Mouse (Mus musculus): ENCODE measurements around the gene Lce1c. TPM values are rescaled to one million over a fixed set of nuclear protein-coding genes. Genes with fewer than 3 reads are reported as not detected.
"Not testable (repeated sequence)": the region's sequence is repeated elsewhere in the genome, so short reads cannot be mapped to it uniquely, and the experiment has no call there.

Lce1c gene
- total RNA-seq (2021): not detected
- long read RNA-seq: 0 reads

DNA sequence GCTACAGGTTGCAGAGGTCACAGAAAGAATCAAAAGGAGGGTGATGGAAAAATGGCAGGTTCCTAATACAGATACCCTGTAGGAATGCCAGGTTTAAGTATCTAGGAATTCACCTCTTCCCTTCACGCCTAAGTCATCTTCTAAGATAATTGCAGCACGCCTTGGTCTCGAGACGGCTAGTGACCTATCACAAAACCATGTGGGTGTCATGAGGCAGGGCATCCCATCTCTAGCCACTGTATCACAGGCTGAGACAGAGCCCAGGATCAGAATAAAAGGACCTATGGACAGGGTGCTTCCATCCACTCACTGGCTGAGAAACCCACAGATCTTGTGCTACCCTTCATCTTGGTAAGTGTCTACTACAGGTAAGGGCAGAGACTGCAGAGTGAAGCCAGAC, at the start of gene Lce1c:
Gene Lce1c (plus strand): TSS at position 301 of the 400 bp plus-strand sequence.
- no peak for DNase-seq (ENCODE audit: low spot score in 2 of 2)

DNA sequence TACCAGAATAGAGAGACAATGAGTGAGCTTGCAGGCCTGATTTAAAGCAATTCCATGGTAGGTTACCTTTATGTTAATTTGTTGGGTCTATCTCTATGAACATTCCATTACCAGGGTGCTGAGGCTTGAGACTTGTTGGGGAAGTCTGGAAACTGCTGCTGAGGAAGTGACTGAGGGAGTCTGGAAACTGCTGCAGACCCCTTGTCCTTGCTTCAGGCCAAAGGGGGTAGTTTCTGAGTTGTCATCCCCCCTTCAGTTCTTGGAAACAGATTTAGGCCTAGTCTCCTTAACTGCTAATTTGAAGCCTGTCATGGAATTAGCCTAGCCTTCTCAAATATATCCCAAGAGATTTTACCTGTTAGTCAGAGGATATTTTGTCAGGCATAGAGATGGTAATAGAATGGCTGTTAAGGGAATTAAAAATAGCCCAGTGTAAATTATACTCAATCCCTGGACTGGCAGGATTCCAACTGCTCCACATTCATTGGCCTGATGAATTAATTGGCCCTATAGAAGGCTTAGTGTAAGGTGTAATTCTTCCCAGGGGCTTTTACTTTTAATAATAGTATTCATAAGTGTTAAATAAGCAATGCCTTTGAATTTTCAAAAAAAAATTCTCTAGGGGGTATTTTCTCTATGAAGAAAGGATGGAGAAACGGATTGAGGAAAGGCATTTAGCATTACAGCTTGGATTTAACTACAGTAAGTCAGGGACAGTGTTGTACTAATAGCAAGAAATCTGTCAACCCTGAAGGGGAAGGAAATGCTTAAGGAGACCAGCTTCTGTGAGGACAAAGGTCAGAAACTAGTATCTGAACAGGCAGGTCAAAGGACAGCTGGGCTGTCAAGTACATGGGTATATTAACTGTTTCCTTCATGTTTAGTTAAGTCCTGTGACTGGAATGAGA, 41.0 kb upstream of the Lce1c start:
- DNase-seq (ENCODE audit: low spot score in 2 of 2): no peak

DNA sequence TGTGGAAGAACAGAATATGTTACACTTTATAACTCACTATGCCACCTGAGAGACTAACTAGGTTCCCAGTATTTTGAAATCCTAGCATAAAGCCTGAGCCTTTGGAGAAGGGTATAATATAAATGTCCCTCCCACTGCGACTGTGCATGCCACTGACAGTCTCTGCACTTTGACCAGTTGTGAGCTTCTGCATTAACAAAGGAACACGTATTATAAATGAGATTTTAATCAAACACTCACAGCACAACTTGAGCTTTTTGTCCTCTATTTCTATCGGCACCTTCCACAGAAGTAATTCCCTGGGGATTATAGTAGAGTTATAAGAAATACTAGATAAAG, 40.4 kb upstream of the Lce1c start:
- no peak for DNase-seq (ENCODE audit: low spot score in 2 of 2)

DNA sequence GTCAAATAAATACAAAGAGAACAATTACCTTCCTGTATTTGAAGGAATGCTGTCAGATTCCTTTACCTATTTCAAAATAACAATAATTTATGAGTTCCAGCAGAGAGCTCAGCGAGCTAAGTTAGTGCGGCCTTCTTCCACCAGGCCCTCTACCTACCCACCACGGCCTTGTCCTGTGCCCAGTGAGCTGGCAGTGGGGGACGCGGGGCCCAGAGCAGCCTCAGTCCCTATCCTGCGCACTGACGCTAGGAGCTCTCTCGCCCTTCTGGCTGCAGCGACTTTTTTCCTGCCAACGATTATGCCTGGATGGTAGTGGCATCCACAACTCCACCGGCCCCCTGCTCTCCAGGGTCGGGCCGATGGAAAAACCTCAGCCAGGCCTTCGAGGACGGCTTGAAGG, 39.2 kb upstream of the Lce1c start:
- DNase-seq (ENCODE audit: low spot score in 2 of 2): no peak

DNA sequence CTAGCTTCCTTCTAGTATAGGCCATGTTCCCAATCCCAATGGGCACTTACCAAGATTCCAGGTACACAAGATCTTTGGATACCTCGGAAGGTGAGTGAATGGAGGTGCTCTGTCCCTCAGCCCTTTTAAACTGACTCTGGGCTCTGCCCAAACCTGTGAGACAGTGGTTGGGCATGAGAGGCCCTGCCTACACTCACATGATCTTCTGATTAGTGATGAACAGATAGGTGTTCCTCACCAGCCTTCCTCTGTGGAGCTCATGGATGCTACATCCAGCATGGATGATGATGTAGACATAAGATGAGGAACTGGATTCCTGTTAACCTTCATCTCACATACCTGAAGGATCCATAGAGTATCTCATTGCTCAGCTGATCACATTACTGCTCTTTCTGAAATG, 30.8 kb upstream of the Lce1c start, which contains the start of gene Lce1a1:
Gene Lce1a1 (minus strand): TSS at position 101 of the 400 bp plus-strand sequence.
- no peak for DNase-seq (ENCODE audit: low spot score in 2 of 2)

DNA sequence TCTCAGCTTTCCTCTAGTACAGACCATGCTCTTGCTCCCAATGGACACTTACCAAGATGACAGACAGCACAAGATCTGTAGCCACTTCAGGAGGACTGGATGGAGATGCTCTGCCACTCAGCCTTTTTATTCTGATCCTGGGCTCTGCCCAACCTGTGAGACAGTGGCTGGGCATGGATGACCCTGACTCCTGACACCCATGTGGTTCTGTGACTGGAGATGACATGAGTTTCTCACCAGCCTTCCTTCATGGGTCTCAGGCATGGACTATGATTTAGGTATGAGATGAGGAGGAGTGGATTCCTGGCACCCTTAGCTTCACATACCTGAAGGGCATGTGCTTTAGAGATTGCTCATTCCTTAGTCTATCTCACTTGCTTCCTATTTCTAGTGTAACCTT, 22.2 kb upstream of the Lce1c start, which contains the start of gene Lce1b:
Gene Lce1b (minus strand): TSS at position 101 of the 400 bp plus-strand sequence.
- no peak for DNase-seq (ENCODE audit: low spot score in 2 of 2)

DNA sequence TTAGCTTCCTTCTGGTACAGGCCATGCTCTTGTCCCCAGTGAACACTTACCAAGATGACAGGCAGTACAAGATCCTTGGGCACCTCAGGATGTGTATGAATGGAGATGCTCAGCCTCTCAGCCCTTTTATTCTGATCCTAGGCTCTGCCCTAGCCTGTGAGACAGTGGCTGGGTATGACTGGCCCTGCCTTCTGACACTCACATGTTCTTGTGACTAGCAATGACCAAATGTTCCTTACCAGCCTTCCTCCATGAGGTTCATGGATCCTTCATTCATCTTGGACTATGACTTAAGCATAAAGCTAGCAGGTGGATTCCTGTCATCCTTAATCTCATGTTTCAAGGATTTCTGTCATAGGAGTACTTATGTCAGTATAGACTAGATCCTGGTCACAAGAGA, 8.8 kb upstream of the Lce1c start, which contains the start of gene Lce1a2:
Gene Lce1a2 (minus strand): TSS at position 101 of the 400 bp plus-strand sequence.
- DNase-seq (ENCODE audit: low spot score in 2 of 2): no peak

DNA sequence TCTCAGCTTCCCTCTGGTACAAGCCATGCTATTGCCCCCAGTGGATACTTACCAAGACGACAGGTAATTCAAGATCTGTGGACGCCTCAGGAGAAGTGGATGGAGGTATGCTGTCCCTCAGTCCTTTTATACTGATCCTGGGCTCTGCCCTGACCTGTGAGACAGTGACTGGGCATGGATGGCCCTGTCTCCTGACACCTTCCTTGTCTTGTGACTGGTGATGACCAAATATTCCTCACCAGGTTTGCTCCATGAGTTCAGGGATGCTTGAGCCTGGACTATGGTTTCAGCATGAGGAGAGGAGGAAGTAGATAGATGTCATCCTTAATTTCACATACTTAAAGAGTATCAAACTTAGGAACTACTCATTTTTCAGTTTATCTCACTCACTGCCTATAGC, 8.1 kb downstream of the Lce1c start, which contains the start of gene Lce1d:
Gene Lce1d (minus strand): TSS at position 101 of the 400 bp plus-strand sequence.
- no peak for DNase-seq (ENCODE audit: low spot score in 2 of 2)

DNA sequence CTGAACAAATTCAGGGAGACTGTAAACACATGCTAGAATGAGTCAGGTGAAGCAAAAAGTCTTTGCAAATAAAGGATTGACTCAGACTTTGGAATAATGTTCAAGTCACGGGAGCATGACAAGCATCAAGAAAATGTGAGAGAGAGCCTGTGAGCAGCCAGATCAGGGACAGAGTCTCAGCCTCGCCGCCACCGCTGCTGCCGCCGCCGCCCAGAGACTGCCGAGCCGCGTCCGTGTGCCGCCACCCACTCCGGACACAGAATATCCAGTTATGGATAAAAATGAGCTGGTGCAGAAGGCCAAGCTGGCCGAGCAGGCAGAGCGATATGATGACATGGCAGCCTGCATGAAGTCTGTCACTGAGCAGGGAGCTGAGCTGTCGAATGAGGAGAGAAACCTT, 10.1 kb downstream of the Lce1c start:
- not testable (repeated sequence) for DNase-seq (ENCODE audit: low spot score in 2 of 2)

DNA sequence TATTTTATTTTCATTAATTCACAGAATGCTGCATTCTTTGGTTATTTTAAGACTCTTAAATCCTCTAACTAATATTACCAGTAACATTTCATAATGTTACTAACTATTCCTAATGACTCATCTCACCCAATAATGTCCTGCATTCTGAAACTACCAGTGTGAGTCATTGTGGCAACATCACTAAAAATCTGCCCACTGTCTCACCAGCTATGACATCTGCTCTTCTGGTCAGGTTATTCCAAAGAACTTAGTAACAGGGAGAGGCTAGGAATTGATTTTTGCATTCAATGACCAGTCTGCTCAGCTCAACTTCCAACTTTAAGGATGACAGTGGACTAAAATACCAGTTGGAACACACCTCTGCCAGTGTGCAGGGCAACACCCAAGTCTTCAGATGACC, 12.6 kb downstream of the Lce1c start:
- DNase-seq (ENCODE audit: low spot score in 2 of 2): no peak

DNA sequence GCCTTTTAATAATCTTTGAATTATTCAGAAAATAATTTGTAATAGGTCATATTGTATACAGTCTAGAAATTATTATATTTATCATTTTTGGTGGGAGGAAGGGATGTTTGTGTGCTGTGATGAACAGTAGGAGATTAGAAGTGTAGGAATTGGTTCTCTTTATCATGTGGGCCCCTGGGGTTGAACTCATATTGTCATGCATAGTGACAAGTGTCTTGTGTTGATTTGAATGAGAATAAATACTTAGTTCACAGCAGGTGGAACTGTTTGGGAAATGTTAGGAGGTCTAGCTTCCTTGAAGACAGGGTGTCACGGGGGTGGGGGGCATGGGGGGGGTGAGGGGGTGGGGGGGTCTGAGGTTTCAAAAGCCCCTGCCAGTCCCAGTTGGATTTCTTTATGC, 15.6 kb downstream of the Lce1c start:
- no peak for DNase-seq (ENCODE audit: low spot score in 2 of 2)

DNA sequence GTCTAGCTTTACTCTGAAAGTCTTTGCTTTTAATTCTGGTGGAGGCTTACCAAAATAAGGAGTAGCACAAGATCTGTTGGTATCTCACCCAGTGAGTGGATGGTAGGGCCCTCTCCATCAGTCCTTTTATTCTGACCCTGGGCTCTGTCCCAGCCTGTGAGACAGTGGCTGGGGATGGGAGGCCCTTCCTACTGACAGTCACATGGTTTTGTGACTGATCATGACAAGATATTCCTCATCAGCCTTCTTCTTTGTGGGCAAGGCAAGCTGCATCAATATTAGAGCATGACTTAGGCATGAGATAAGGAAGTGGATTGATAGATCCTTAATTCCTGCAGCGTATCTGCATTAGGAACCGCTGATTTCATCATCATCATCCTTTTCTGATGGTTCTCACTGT, 29.9 kb downstream of the Lce1c start, which contains the start of gene Lce1e:
Gene Lce1e (minus strand): TSS at position 101 of the 400 bp plus-strand sequence.
- no peak for DNase-seq (ENCODE audit: low spot score in 2 of 2)

DNA sequence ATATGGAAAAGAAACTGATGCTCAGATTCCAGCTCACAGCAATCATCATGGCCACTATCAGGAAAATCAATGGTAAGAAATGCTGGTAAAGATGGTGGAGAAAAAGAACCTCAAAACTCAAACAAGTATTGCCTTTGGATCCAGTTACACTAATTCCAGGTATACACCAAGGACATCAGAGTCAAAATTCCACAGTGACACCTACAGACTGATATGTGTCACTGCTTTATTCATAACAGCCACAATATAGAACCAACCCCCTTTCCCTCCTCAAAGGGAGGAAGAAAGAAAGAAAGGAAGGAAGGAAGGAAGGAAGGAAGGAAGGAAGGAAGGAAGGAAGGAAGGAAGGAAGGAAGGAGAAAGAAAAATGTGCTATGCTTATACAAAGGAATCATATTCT, 36.1 kb downstream of the Lce1c start:
- DNase-seq (ENCODE audit: low spot score in 2 of 2): no peak

DNA sequence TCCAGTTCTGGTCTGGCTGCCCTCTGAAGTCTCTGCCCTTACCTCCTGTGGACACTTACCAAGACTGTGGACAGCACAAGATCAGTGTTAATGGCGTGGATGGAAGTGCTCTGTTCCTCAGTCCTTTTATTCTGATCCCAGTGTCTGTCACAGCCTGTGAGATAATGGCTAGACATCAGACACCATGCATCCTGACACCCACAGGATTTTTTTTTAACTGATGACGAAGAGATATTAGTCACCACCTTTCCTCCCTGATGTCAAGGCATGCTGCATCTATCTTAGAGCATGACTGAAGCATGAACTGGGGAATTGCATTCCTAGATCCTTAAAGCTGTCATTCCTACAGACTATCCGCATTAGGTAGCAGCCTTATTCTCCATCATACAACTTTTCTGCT, 41.2 kb downstream of the Lce1c start, which contains the start of gene Lce1f:
Gene Lce1f (minus strand): TSS at position 101 of the 400 bp plus-strand sequence.
- DNase-seq (ENCODE audit: low spot score in 2 of 2): no peak

DNA sequence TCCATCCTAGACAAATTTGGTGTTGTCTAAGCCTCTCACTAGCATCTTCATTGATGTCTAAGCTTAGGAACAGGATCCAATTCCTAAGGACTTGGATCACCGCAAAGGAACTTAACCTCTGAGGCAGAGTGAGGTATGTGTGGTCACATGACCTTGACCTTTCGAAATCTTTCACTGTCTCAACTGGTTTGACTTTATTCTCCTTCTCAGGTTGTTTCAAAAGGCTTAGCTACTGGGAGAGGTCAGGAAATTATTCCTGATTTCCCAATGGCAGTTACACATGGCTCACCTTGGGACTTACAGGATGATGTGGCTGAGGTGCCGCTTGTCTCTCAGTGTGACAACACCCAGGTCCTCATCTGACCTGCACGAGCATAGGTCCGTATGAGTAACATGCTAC, 43.6 kb downstream of the Lce1c start:
- no peak for DNase-seq (ENCODE audit: low spot score in 2 of 2)

Other genes starting within 250 kb of the Lce1c start
- under 1 TPM; 0.57 to 0.96 TPM for gene Gm9774, start 249.8 kb upstream of the Lce1c start, total RNA-seq (2021)
- gene Sprr2k, start 246.7 kb upstream of the Lce1c start, total RNA-seq (2021): not detected
- not detected for gene Sprr1b, start 240.5 kb upstream of the Lce1c start, total RNA-seq (2021)
- gene Sprr3, start 220.5 kb upstream of the Lce1c start, total RNA-seq (2021): not detected
- gene Sprr1a, start 193.4 kb upstream of the Lce1c start, total RNA-seq (2021): not detected
- not detected for gene Sprr4, start 178.8 kb upstream of the Lce1c start, total RNA-seq (2021)
- gene 2310046K23Rik, start 144.7 kb upstream of the Lce1c start, total RNA-seq (2021): not detected
- gene Ivl, start 105.5 kb upstream of the Lce1c start, total RNA-seq (2021): not detected
- not detected for gene Smcp, start 90.2 kb upstream of the Lce1c start, total RNA-seq (2021)
- not detected for gene 2210017I01Rik, start 71.8 kb upstream of the Lce1c start, total RNA-seq (2021)
- gene Lce6a, start 57.6 kb upstream of the Lce1c start, total RNA-seq (2021): not detected
- not detected for gene Lce1a1, start 30.9 kb upstream of the Lce1c start, total RNA-seq (2021)
- gene Lce1b, start 22.3 kb upstream of the Lce1c start, total RNA-seq (2021): not detected
- not detected for gene Lce1a2, start 8.9 kb upstream of the Lce1c start, total RNA-seq (2021)
- gene Lce1d, start 8.0 kb downstream of the Lce1c start, total RNA-seq (2021): not detected
- gene Lce1e, start 29.8 kb downstream of the Lce1c start, total RNA-seq (2021): not detected
- not detected for gene Lce1f, start 41.1 kb downstream of the Lce1c start, total RNA-seq (2021)
- gene Gm38119, start 59.8 kb downstream of the Lce1c start, total RNA-seq (2021): not detected
- not detected for gene Lce1g, start 73.1 kb downstream of the Lce1c start, total RNA-seq (2021)
- gene Lce1h, start 85.8 kb downstream of the Lce1c start, total RNA-seq (2021): not detected
- not detected for gene Lce1i, start 99.7 kb downstream of the Lce1c start, total RNA-seq (2021)
- not detected for gene Lce1j, start 111.3 kb downstream of the Lce1c start, total RNA-seq (2021)
- not detected for gene Lce1k, start 128.6 kb downstream of the Lce1c start, total RNA-seq (2021)
- not detected for gene Kprp, start 148.0 kb downstream of the Lce1c start, total RNA-seq (2021)
- gene Lce1l, start 172.0 kb downstream of the Lce1c start, total RNA-seq (2021): not detected
- not detected for gene 2310050C09Rik, start 191.0 kb downstream of the Lce1c start, total RNA-seq (2021)
- gene Lce3a, start 247.0 kb downstream of the Lce1c start, total RNA-seq (2021): not detected

Measured in layer of hippocampus, postnatal 10 days (tissue).